Mouse (Mus musculus) bone marrow, adult 2 months (tissue): ENCODE data around the gene Parp14. TPM values are rescaled to one million over a fixed set of nuclear protein-coding genes. Genes with fewer than 3 reads are reported as not detected.

Experiments
- H3K27ac ChIP-seq: fragments of 200-500 bp; 2 replicates; pipeline ENCODE4 v1.5.1; 2012; ENCODE audit warnings: low read depth, mild to moderate bottlenecking, control low read depth, inconsistent platforms, low read length; ENCODE audit not compliant: control insufficient read depth, poor library complexity, insufficient read depth
- H3K4me1 ChIP-seq: fragments of 200-500 bp; 2 replicates; pipeline ENCODE4 v1.6.1; 2011; ENCODE audit warnings: low read length; ENCODE audit not compliant: control insufficient read depth, insufficient read depth
- H3K4me3 ChIP-seq: fragments of 200-500 bp; replicated peaks from 2 replicates; pipeline ENCODE3; 2011; ENCODE audit warnings: mild to moderate bottlenecking, low read depth, low read length, control low read depth; ENCODE audit not compliant: control insufficient read depth
- CTCF ChIP-seq: fragments of 200-500 bp; IDR thresholded peaks from 2 replicates; pipeline ENCODE4 v1.5.1; 2011; ENCODE audit warnings: low read length, control low read depth; ENCODE audit not compliant: control insufficient read depth, insufficient read depth
- POLR2A ChIP-seq: fragments of 200-500 bp; IDR thresholded peaks from 2 replicates; pipeline ENCODE4 v1.6.1; 2011; ENCODE audit warnings: low read depth, mild to moderate bottlenecking, control low read depth, low read length, borderline replicate concordance; ENCODE audit not compliant: control insufficient read depth
- WGBS: fragments of 180-500 bp; shearing (Covaris S2); methylation state at CpG from one replicate; pipeline ENCODE4 v1.1.7; 2018; 5-methylcytosine and 5-hydroxymethylcytosine counted together
- polyA plus RNA-seq: library from polyadenylated mRNA; stranded (reverse); fragments of >200 nt; gene quantifications from 2 replicates; pipeline ENCODE4 v1.2.4, GENCODE M21; 2011; ENCODE audit warnings: low replicate concordance; ENCODE audit not compliant: missing spikeins, insufficient read depth, insufficient read length

The Parp14 gene
- 8.5 and 17.2 TPM in 2 replicates for polyA plus RNA-seq

GRCm38 (mm10) chr16:35871048-35871851, at the start of gene Parp14:
TSS of gene Parp14 (minus strand) at chr16:35871544.
- H3K27ac ChIP-seq, result peak within 1 kb of the TSS; percentile 78

GRCm38 (mm10) chr16:35918721-35919543, 47.6 kb upstream of the Parp14 start:
- TF ChIP-seq POLR2A (no peak), CTCF (no peak)
- Histone ChIP-seq H3K4me1 (no peaks in the 10 kb centered on the region; the same call in 1 of the 2 replicates), H3K4me3 (peak overlapping the region; percentile 46), H3K27ac (peak overlapping the region; percentile 57; the same call in 1 of the 2 replicates)
- WGBS, result 4% methylated on average over 6 of the region's 6 CpGs

More at GRCm38 (mm10) chr16:35871048-35871851, at the start of gene Parp14:
- H3K4me1 ChIP-seq, result no peaks in the 10 kb centered on the region
- under 1% methylated on average over 38 of the region's 38 CpGs for WGBS
- H3K4me3 ChIP-seq, result peak within 1 kb of the TSS; percentile 95
- TF ChIP-seq POLR2A (peak; percentile 65), CTCF (no peak)

- TF ChIP-seq POLR2A (no peak), CTCF (no peak)
- Histone ChIP-seq H3K4me3 (no peak overlapping the region), H3K4me1 (no peaks in the 10 kb centered on the region; the same call in 1 of the 2 replicates), H3K27ac (no peak overlapping the region)
- WGBS, result 62% methylated on average over 5 of the region's 5 CpGs
These were observed 43.0 kb upstream of the Parp14 start for GRCm38 (mm10) chr16:35914301-35914700.

GRCm38 (mm10) chr16:35913526-35913925, 42.2 kb upstream of the Parp14 start:
- H3K4me1 ChIP-seq, result no peaks in the 10 kb centered on the region; the same call in 1 of the 2 replicates
- TF ChIP-seq POLR2A (no peak), CTCF (peak; percentile 39)
- WGBS, result 71% methylated on average over 1 of the region's 1 CpGs
- H3K4me3 ChIP-seq, result no peak overlapping the region
- no peak overlapping the region for H3K27ac ChIP-seq

- 79% methylated on average over 3 of the region's 3 CpGs for WGBS
- Histone ChIP-seq H3K27ac (no peak overlapping the region), H3K4me3 (no peak overlapping the region), H3K4me1 (no peaks in the 10 kb centered on the region; the same call in 1 of the 2 replicates)
- no peak for TF ChIP-seq POLR2A
These were observed 40.1 kb upstream of the Parp14 start for GRCm38 (mm10) chr16:35911449-35911848.

GRCm38 (mm10) chr16:35907432-35908201, 36.3 kb upstream of the Parp14 start:
- no peak overlapping the region for H3K27ac ChIP-seq
- TF ChIP-seq POLR2A (no peak), CTCF (no peak)
- WGBS, result 53% methylated on average over 4 of the region's 4 CpGs
- H3K4me3 ChIP-seq, result no peak overlapping the region
- H3K4me1 ChIP-seq, result peaks cover 6% of the 10 kb centered on the region

GRCm38 (mm10) chr16:35906887-35907286, 35.5 kb upstream of the Parp14 start:
- Histone ChIP-seq H3K27ac (no peak overlapping the region), H3K4me3 (no peak overlapping the region), H3K4me1 (peaks cover 6% of the 10 kb centered on the region)
- TF ChIP-seq CTCF, result no peak
- no peak for TF ChIP-seq POLR2A
- 80% methylated on average over 7 of the region's 7 CpGs for WGBS

- Histone ChIP-seq H3K4me1 (peaks cover 8% of the 10 kb centered on the region), H3K27ac (no peak overlapping the region), H3K4me3 (no peak overlapping the region)
- TF ChIP-seq CTCF (no peak), POLR2A (no peak)
- WGBS, result 49% methylated on average over 6 of the region's 6 CpGs
These were observed 34.6 kb upstream of the Parp14 start for GRCm38 (mm10) chr16:35905819-35906485.
